Comparison of ENCODE assay signal across 18 mouse cellular contexts in genomic region chr19:59423685-59424084, GRCm38 (mm10). TPM values are rescaled to one million over a fixed set of nuclear protein-coding genes. Genes with fewer than 3 reads are reported as not detected.
A peak's percentile ranks its signal among the peaks of the same experiment; 100 is the strongest.
DNase-seq lines count a peak whose midpoint lies in the region; ATAC-seq lines count a peak whose summit lies in the region.
"Had no signal": no experiment of that assay in that cellular context is flagged by ENCODE, and none has a peak within 500 bp of the region (broad histone marks: within the 10 kb centered on the region; RNA-seq: fewer than 3 reads in every experiment).

No protein-coding gene starts in this region.

- H3K4me3 ChIP-seq in hindbrain, embryonic 10.5 days = no peak overlapping the region
- no peak overlapping the region for H3K4me3 ChIP-seq in hindbrain, embryonic 16.5 days (ENCODE audit: low read length)
- H3K4me3 ChIP-seq in embryonic facial prominence, embryonic 11.5 days (ENCODE audit: low read depth, low read length) = no peak overlapping the region
- 0 out of 2 replicates have a peak overlapping the region, but pooled peaks have one; percentile 12 for H3K4me3 ChIP-seq in limb, embryonic 10.5 days
- H3K4me3 ChIP-seq in intestine, embryonic 16.5 days (ENCODE audit: low read length) = no peak overlapping the region
- H3K4me3 ChIP-seq: heart, embryonic 13.5 days; neural tube, embryonic 12.5 days had no signal

- peak; percentile 30 for DNase-seq in hindbrain, embryonic 10.5 days (ENCODE audit: low spot score)
- peak; percentile 50 for DNase-seq in A20 (ENCODE audit: low read depth, low spot score)
- peak; percentile 87 for DNase-seq in embryonic facial prominence, embryonic 11.5 days (ENCODE audit: low spot score)
- DNase-seq in limb, embryonic 10.5 days (ENCODE audit: low spot score) = peak; percentile 63
- DNase-seq in thymus, postnatal 10 days (ENCODE audit: low spot score in 2 of 2) = no peak
- DNase-seq in urinary bladder, postnatal 36 days (ENCODE audit: low spot score in 2 of 2) = no peak
- DNase-seq: B cell, adult 2 months; cerebellum, adult 2 months; gastrocnemius, postnatal 25 days; kidney, postnatal 36 days; liver; thymus, adult 2 months had no signal

- 56% methylated on average over 6 of the region's 6 CpGs for WGBS in hindbrain, embryonic 10.5 days
- WGBS in hindbrain, embryonic 16.5 days = 54% methylated on average over 6 of the region's 6 CpGs
- 20% methylated on average over 6 of the region's 6 CpGs for WGBS in embryonic facial prominence, embryonic 11.5 days
- WGBS in limb, embryonic 10.5 days = 20% methylated on average over 6 of the region's 6 CpGs
- WGBS in intestine, embryonic 16.5 days = 47% methylated on average over 6 of the region's 6 CpGs

- ATAC-seq in hindbrain, embryonic 16.5 days = no peak
- ATAC-seq in embryonic facial prominence, embryonic 11.5 days (replicated peaks; ENCODE audit: insufficient number of reproducible peaks, low FRiP score, low TSS enrichment, low read depth) = peak; percentile 77
- no peak for ATAC-seq in intestine, embryonic 16.5 days

- peaks cover 36% of the 10 kb centered on the region for H3K27me3 ChIP-seq in hindbrain, embryonic 10.5 days (ENCODE audit: insufficient read depth, poor library complexity, severe bottlenecking)
- H3K27me3 ChIP-seq in hindbrain, embryonic 16.5 days (replicated peaks; ENCODE audit: control insufficient read depth, insufficient read depth, low read length) = no peaks in the 10 kb centered on the region; the same call in none of the 2 replicates
- 0 out of 2 replicates have a peak, but pooled peaks cover 2% of the 10 kb centered on the region for H3K27me3 ChIP-seq in embryonic facial prominence, embryonic 11.5 days (ENCODE audit: control insufficient read depth, insufficient read depth, low read length)
- peaks cover 58% of the 10 kb centered on the region for H3K27me3 ChIP-seq in limb, embryonic 10.5 days (ENCODE audit: low read depth, poor library complexity, severe bottlenecking)
- H3K27me3 ChIP-seq in intestine, embryonic 16.5 days (replicated peaks; ENCODE audit: control insufficient read depth, insufficient read depth, low read length) = no peaks in the 10 kb centered on the region
- H3K27me3 ChIP-seq: neural tube, embryonic 12.5 days had no signal

- peaks cover 5% of the 10 kb centered on the region; the same call in 1 of the 2 replicates for H3K9me3 ChIP-seq in hindbrain, embryonic 10.5 days
- H3K9me3 ChIP-seq in hindbrain, embryonic 16.5 days (ENCODE audit: control insufficient read depth, low read length) = no peaks in the 10 kb centered on the region; the same call in 1 of the 2 replicates
- H3K9me3 ChIP-seq in embryonic facial prominence, embryonic 11.5 days (replicated peaks; ENCODE audit: control insufficient read depth, low read length) = no peaks in the 10 kb centered on the region
- peaks cover 5% of the 10 kb centered on the region; the same call in 1 of the 2 replicates for H3K9me3 ChIP-seq in limb, embryonic 10.5 days (replicated peaks)
- peaks cover 3% of the 10 kb centered on the region; the same call in 1 of the 2 replicates for H3K9me3 ChIP-seq in intestine, embryonic 16.5 days (ENCODE audit: control insufficient read depth, low read length)

- peaks cover 18% of the 10 kb centered on the region for H3K4me1 ChIP-seq in hindbrain, embryonic 10.5 days (replicated peaks)
- no peaks in the 10 kb centered on the region for H3K4me1 ChIP-seq in hindbrain, embryonic 16.5 days (ENCODE audit: control insufficient read depth, insufficient read depth, low read depth, low read length)
- peaks cover 2% of the 10 kb centered on the region; the same call in 1 of the 2 replicates for H3K4me1 ChIP-seq in embryonic facial prominence, embryonic 11.5 days (ENCODE audit: control insufficient read depth, insufficient read depth, low read length)
- H3K4me1 ChIP-seq in limb, embryonic 10.5 days = peaks cover 45% of the 10 kb centered on the region
- H3K4me1 ChIP-seq in intestine, embryonic 16.5 days (ENCODE audit: control insufficient read depth, insufficient read depth, low read length) = no peaks in the 10 kb centered on the region
- H3K4me1 ChIP-seq: heart, embryonic 13.5 days; neural tube, embryonic 12.5 days had no signal

- no peak overlapping the region for H3K27ac ChIP-seq in hindbrain, embryonic 10.5 days
- H3K27ac ChIP-seq in hindbrain, embryonic 16.5 days (ENCODE audit: low read depth, low read length) = no peak overlapping the region
- H3K27ac ChIP-seq in embryonic facial prominence, embryonic 11.5 days (replicated peaks; ENCODE audit: low read depth, low read length) = peak overlapping the region; percentile 38; the same call in 1 of the 2 replicates
- H3K27ac ChIP-seq in limb, embryonic 10.5 days = peak overlapping the region; percentile 75; the same call in 1 of the 2 replicates
- H3K27ac ChIP-seq in intestine, embryonic 16.5 days (ENCODE audit: low read length) = no peak overlapping the region
- H3K27ac ChIP-seq: heart, embryonic 13.5 days; neural tube, embryonic 12.5 days had no signal

- no peaks in the 10 kb centered on the region for H3K36me3 ChIP-seq in hindbrain, embryonic 10.5 days
- no peaks in the 10 kb centered on the region for H3K36me3 ChIP-seq in hindbrain, embryonic 16.5 days (ENCODE audit: control insufficient read depth, insufficient read depth, low read length)
- no peaks in the 10 kb centered on the region for H3K36me3 ChIP-seq in embryonic facial prominence, embryonic 11.5 days (replicated peaks; ENCODE audit: control insufficient read depth, insufficient read depth, low read depth, low read length)
- peaks cover 4% of the 10 kb centered on the region; the same call in 1 of the 2 replicates for H3K36me3 ChIP-seq in limb, embryonic 10.5 days
- no peaks in the 10 kb centered on the region for H3K36me3 ChIP-seq in intestine, embryonic 16.5 days (ENCODE audit: control insufficient read depth, insufficient read depth, low read length)
- H3K36me3 ChIP-seq: G1E; heart, embryonic 13.5 days; neural tube, embryonic 12.5 days had no signal

- no peak overlapping the region for H3K9ac ChIP-seq in hindbrain, embryonic 16.5 days (ENCODE audit: low read depth, low read length)
- no peak overlapping the region for H3K9ac ChIP-seq in embryonic facial prominence, embryonic 11.5 days (replicated peaks; ENCODE audit: low read length)
- no peak overlapping the region for H3K9ac ChIP-seq in intestine, embryonic 16.5 days (ENCODE audit: low read depth, low read length)
- H3K9ac ChIP-seq: heart, embryonic 13.5 days; neural tube, embryonic 12.5 days had no signal

- no peak overlapping the region for H3K4me2 ChIP-seq in hindbrain, embryonic 16.5 days (ENCODE audit: low read length)
- H3K4me2 ChIP-seq in embryonic facial prominence, embryonic 11.5 days (ENCODE audit: low read depth, low read length) = no peak overlapping the region
- no peak overlapping the region for H3K4me2 ChIP-seq in intestine, embryonic 16.5 days (ENCODE audit: low read depth, low read length)
- H3K4me2 ChIP-seq: heart, embryonic 13.5 days; neural tube, embryonic 12.5 days had no signal

RNA-seq across cellular contexts. Expression of gene Emx2, which starts 34.5 kb away (rescaled TPM):
- 1.2 and 2.3 TPM in 2 replicates for polyA plus RNA-seq in hindbrain, embryonic 10.5 days (2016; fragmentation: Nextera tagmentation; extraction: Ambion mirVana)
- 0.95 TPM in 1 of 2 replicates, not detected in the other for polyA plus RNA-seq in hindbrain, embryonic 16.5 days (2015; fragmentation: Nextera tagmentation; extraction: Ambion mirVana)
- polyA plus RNA-seq in embryonic facial prominence, embryonic 11.5 days (2014; fragmentation: Nextera tagmentation; extraction: Ambion mirVana) = 10.6 and 12.8 TPM in 2 replicates
- polyA plus RNA-seq in limb, embryonic 10.5 days (2016; fragmentation: Nextera tagmentation; extraction: Ambion mirVana) = 12.0 and 12.7 TPM in 2 replicates
- polyA plus RNA-seq in intestine, embryonic 16.5 days (2015; fragmentation: Nextera tagmentation; extraction: Ambion mirVana) = not detected in 2 replicates
- polyA plus RNA-seq: G1E; heart, embryonic 13.5 days; lung, embryonic 16.5 days; thymus, adult 2 months had no signal

Comparison
In these comparisons a context has a peak if more than half of its experiments do, and no peak if none do; other contexts are left out.
1. DNase-seq: peak in hindbrain, embryonic 10.5 days (single experiment), A20 (single experiment), embryonic facial prominence, embryonic 11.5 days (single experiment) and limb, embryonic 10.5 days (single experiment); none in thymus, postnatal 10 days (0 of 2) and urinary bladder, postnatal 36 days (0 of 2).
2. H3K27ac ChIP-seq: peak in embryonic facial prominence, embryonic 11.5 days (single experiment) and limb, embryonic 10.5 days (single experiment); none in hindbrain, embryonic 10.5 days (single experiment), hindbrain, embryonic 16.5 days (single experiment) and intestine, embryonic 16.5 days (single experiment).